Mouse (Mus musculus) kidney, embryonic 16.5 days (tissue): ENCODE results near the gene Hsph1. TPM values are rescaled to one million over a fixed set of nuclear protein-coding genes. Genes with fewer than 3 reads are reported as not detected.

Experiments used
- ATAC-seq: fragments of 200-750 bp; cut with Nextera tagmentation; 2 replicates; pipeline ENCODE4 v1.8.0; 2017; ENCODE audit warnings: moderate TSS enrichment; ENCODE audit not compliant: low FRiP score, low TSS enrichment
- H3K27ac ChIP-seq: fragments of 300-500 bp; sonication (generic); 2 replicates; pipeline ENCODE4 v1.5.1; 2014; ENCODE audit warnings: low read length
- H3K27me3 ChIP-seq: fragments of 300-500 bp; sonication (generic); 2 replicates; pipeline ENCODE4 v1.6.1; 2014; ENCODE audit warnings: low read length, control low read depth, mixed read lengths; ENCODE audit not compliant: insufficient read depth
- H3K36me3 ChIP-seq: fragments of 300-500 bp; sonication (generic); 2 replicates; pipeline ENCODE4 v1.6.1; 2014; ENCODE audit warnings: low read length, control low read depth, mixed read lengths; ENCODE audit not compliant: insufficient read depth
- H3K4me1 ChIP-seq: fragments of 300-500 bp; sonication (generic); 2 replicates; pipeline ENCODE4 v1.6.1; 2014; ENCODE audit warnings: low read length, control low read depth, mixed read lengths; ENCODE audit not compliant: insufficient read depth
- H3K4me2 ChIP-seq: fragments of 300-500 bp; sonication (generic); replicated peaks from 2 replicates; pipeline ENCODE4 v1.6.1; 2014; ENCODE audit warnings: low read depth, low read length
- H3K4me3 ChIP-seq: fragments of 300-500 bp; sonication (generic); 2 replicates; pipeline ENCODE4 v1.5.1; 2014; ENCODE audit warnings: mild to moderate bottlenecking, low read length
- H3K9ac ChIP-seq: fragments of 300-500 bp; sonication (generic); replicated peaks from 2 replicates; pipeline ENCODE4 v1.6.1; 2014; ENCODE audit warnings: low read length
- H3K9me3 ChIP-seq: fragments of 300-500 bp; sonication (generic); 2 replicates; pipeline ENCODE4 v1.6.1; 2016; ENCODE audit warnings: low read length, control low read depth
- WGBS: fragments of 180-500 bp; shearing (Covaris S2); extraction: QIAGEN DNeasy Blood & Tissue Kit; methylation state at CpG from one replicate; pipeline ENCODE4 v1.1.7; 2014; 5-methylcytosine and 5-hydroxymethylcytosine counted together
- polyA plus RNA-seq: library from polyadenylated mRNA; unstranded; fragments of >200 nt; fragmentation: Nextera tagmentation; extraction: Ambion mirVana; gene quantifications from 2 replicates; pipeline ENCODE4 v1.2.1, GENCODE M21; 2015

Gene Hsph1
- polyA plus RNA-seq, 1 experiment from 2014 or later = 67.5 TPM

DNA sequence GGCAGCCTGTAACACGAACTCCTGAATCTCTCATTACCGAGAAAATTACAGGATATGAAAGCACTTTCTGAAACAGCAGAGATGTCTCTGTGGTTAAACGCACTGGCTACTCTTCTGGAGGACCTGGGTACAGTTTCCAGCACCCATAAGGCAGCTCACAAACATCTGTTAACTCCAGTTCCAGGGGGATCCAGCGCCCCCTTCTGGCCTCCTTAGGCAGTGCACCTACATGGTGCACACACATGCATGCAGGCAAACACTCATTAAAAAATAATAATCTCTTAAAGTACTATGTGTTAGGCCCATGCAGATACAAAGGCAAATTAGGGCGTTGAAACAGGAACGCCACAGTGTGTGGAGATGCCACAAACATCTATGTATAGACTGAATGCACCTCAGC is 25.3 kb upstream of the Hsph1 start:
- H3K27ac ChIP-seq = no peak overlapping the region
- H3K4me1 ChIP-seq = no peaks in the 10 kb centered on the region
- H3K4me3 ChIP-seq = no peak overlapping the region
- no peak overlapping the region for H3K4me2 ChIP-seq
- no peak overlapping the region for H3K9ac ChIP-seq
- H3K9me3 ChIP-seq = 0 out of 2 replicates have a peak, but pooled peaks cover 4% of the 10 kb centered on the region
- ATAC-seq = no peak
- WGBS = 87% methylated on average over 6 of the region's 6 CpGs
- H3K27me3 ChIP-seq = no peaks in the 10 kb centered on the region
- H3K36me3 ChIP-seq = no peaks in the 10 kb centered on the region

DNA sequence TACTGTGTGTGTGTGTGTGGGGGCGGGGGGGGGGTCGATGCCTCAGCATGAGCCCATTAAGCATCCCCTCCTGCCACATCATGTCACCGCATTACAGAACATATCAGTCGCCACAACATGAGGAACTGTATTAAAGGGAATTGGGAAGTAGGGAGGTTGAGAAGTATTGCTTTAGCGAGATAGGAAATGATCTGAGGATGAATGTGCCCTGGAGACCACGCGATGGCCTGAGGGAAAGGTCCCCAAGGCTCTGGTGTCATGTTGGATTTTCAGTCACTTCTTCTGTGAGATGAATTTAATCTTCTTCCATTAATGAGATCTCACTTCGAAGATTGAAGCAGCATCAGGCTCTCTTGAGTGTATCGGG is 23.2 kb upstream of the Hsph1 start:
- Histone ChIP-seq H3K9ac (no peak overlapping the region), H3K4me1 (no peaks in the 10 kb centered on the region), H3K4me2 (no peak overlapping the region), H3K27ac (no peak overlapping the region), H3K4me3 (no peak overlapping the region), H3K27me3 (no peaks in the 10 kb centered on the region), H3K9me3 (0 out of 2 replicates have a peak, but pooled peaks cover 4% of the 10 kb centered on the region), H3K36me3 (no peaks in the 10 kb centered on the region)
- no peak for ATAC-seq
- 64% methylated on average over 9 of the region's 9 CpGs for WGBS

GRCm38 (mm10) chr5:149658741-149659413 is 22.7 kb upstream of the Hsph1 start:
- no peak for ATAC-seq
- WGBS = 72% methylated on average over 9 of the region's 9 CpGs
- H3K9me3 ChIP-seq = 0 out of 2 replicates have a peak, but pooled peaks cover 4% of the 10 kb centered on the region

GRCm38 (mm10) chr5:149658022-149658421 is 21.8 kb upstream of the Hsph1 start:
- no peak for ATAC-seq

More at GRCm38 (mm10) chr5:149658741-149659413, 22.7 kb upstream of the Hsph1 start:
- no peak overlapping the region for H3K4me3 ChIP-seq
- H3K36me3 ChIP-seq = no peaks in the 10 kb centered on the region
- H3K9ac ChIP-seq = no peak overlapping the region
- no peak overlapping the region for H3K4me2 ChIP-seq
- H3K27me3 ChIP-seq = no peaks in the 10 kb centered on the region
- no peak overlapping the region for H3K27ac ChIP-seq
- H3K4me1 ChIP-seq = no peaks in the 10 kb centered on the region

DNA sequence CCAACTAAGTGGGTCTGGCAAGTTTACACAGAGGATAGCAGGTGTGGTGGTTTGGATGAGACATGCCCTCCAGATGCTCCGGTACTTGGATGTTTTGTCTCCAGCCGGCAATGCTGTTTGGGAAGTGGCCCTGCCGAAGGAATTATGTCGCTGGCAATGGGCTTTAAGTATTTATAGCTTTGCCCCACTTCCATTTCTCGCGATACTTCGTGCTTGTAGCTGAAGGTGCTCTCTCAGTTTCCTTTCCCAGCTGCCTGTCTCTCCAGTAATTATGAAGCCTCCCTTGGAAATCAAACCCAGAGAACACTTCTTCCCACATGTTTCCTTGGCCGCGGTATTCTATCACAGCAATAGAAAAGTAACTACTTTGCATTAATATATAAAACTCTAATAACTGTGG is 19.5 kb upstream of the Hsph1 start:
- ATAC-seq = no peak
- Histone ChIP-seq H3K27ac (no peak overlapping the region), H3K9ac (no peak overlapping the region), H3K4me1 (no peaks in the 10 kb centered on the region), H3K27me3 (no peaks in the 10 kb centered on the region), H3K36me3 (no peaks in the 10 kb centered on the region), H3K4me2 (no peak overlapping the region), H3K4me3 (no peak overlapping the region), H3K9me3 (no peaks in the 10 kb centered on the region)
- WGBS = 80% methylated on average over 9 of the region's 9 CpGs

More at GRCm38 (mm10) chr5:149658022-149658421, 21.8 kb upstream of the Hsph1 start:
- Histone ChIP-seq H3K4me3 (no peak overlapping the region), H3K4me2 (no peak overlapping the region), H3K9ac (no peak overlapping the region), H3K27ac (no peak overlapping the region), H3K9me3 (0 out of 2 replicates have a peak, but pooled peaks cover 4% of the 10 kb centered on the region), H3K27me3 (no peaks in the 10 kb centered on the region), H3K4me1 (no peaks in the 10 kb centered on the region), H3K36me3 (no peaks in the 10 kb centered on the region)
- 53% methylated on average over 3 of the region's 3 CpGs for WGBS

GRCm38 (mm10) chr5:149650179-149650553 is 14.0 kb upstream of the Hsph1 start:
- no peak overlapping the region for H3K4me3 ChIP-seq
- ATAC-seq = no peak
- no peaks in the 10 kb centered on the region for H3K36me3 ChIP-seq
- 63% methylated on average over 4 of the region's 4 CpGs for WGBS
- no peaks in the 10 kb centered on the region for H3K27me3 ChIP-seq
- H3K4me1 ChIP-seq = no peaks in the 10 kb centered on the region
- H3K9me3 ChIP-seq = no peaks in the 10 kb centered on the region
- no peak overlapping the region for H3K27ac ChIP-seq
- H3K9ac ChIP-seq = no peak overlapping the region
- no peak overlapping the region for H3K4me2 ChIP-seq

GRCm38 (mm10) chr5:149649499-149650178 is 13.5 kb upstream of the Hsph1 start:
- H3K9ac ChIP-seq = no peak overlapping the region
- ATAC-seq = no peak
- no peaks in the 10 kb centered on the region for H3K27me3 ChIP-seq
- no peak overlapping the region for H3K4me2 ChIP-seq
- H3K27ac ChIP-seq = no peak overlapping the region
- WGBS = 78% methylated on average over 14 of the region's 14 CpGs
- no peak overlapping the region for H3K4me3 ChIP-seq
- H3K4me1 ChIP-seq = no peaks in the 10 kb centered on the region
- no peaks in the 10 kb centered on the region for H3K9me3 ChIP-seq
- H3K36me3 ChIP-seq = no peaks in the 10 kb centered on the region

GRCm38 (mm10) chr5:149648895-149649406 is 12.8 kb upstream of the Hsph1 start:
- Histone ChIP-seq H3K4me2 (no peak overlapping the region), H3K27ac (no peak overlapping the region), H3K9ac (no peak overlapping the region), H3K36me3 (no peaks in the 10 kb centered on the region), H3K4me3 (no peak overlapping the region), H3K9me3 (no peaks in the 10 kb centered on the region), H3K27me3 (no peaks in the 10 kb centered on the region), H3K4me1 (no peaks in the 10 kb centered on the region)
- ATAC-seq = no peak
- WGBS = 77% methylated on average over 6 of the region's 6 CpGs

DNA sequence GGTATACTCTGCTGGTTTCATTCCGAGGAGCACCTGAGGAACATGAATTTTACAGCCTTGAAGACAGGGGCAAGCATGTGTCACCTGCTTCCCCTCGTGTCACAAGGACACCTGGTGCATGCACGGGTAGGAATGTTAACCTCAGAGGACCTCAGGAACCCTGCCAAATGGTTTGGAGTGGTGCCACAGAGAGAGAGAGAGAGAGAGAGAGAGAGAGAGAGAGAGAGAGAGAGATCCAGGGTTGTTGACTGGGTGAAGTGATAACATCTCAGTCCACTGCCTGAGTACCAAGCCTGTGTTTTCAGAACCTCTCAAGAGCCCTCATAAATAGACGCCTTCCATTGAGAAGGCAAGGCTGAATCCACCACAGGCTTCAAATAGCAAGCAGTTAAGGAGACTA is 12.0 kb upstream of the Hsph1 start:
- H3K4me3 ChIP-seq = no peak overlapping the region
- no peak overlapping the region for H3K9ac ChIP-seq
- 39% methylated on average over 4 of the region's 4 CpGs for WGBS
- H3K27ac ChIP-seq = no peak overlapping the region
- H3K9me3 ChIP-seq = no peaks in the 10 kb centered on the region
- no peaks in the 10 kb centered on the region for H3K27me3 ChIP-seq
- H3K4me1 ChIP-seq = no peaks in the 10 kb centered on the region
- ATAC-seq = no peak
- H3K36me3 ChIP-seq = no peaks in the 10 kb centered on the region
- H3K4me2 ChIP-seq = no peak overlapping the region
